Mouse (Mus musculus) kidney, embryonic 14.5 days (tissue): ENCODE measurements around the gene Svs3b. TPM values are rescaled to one million over a fixed set of nuclear protein-coding genes. Genes with fewer than 3 reads are reported as not detected.
"Not testable (repeated sequence)": the region's sequence is repeated elsewhere in the genome, so short reads cannot be mapped to it uniquely, and the experiment has no call there.

Experiments used
- ATAC-seq: fragments of 200-750 bp; cut with Nextera tagmentation; 2 replicates; pipeline ENCODE4 v1.8.0; 2017; ENCODE audit warnings: moderate number of reproducible peaks, mild to moderate bottlenecking, moderate TSS enrichment, moderate library complexity; ENCODE audit not compliant: low FRiP score, low TSS enrichment
- H3K27ac ChIP-seq: fragments of 300-500 bp; sonication (generic); 2 replicates; pipeline ENCODE4 v1.5.1; 2014; ENCODE audit warnings: low read depth, mild to moderate bottlenecking, low read length, moderate library complexity, mixed read lengths
- H3K27me3 ChIP-seq: fragments of 300-500 bp; sonication (generic); 2 replicates; pipeline ENCODE4 v1.6.1; 2014; ENCODE audit warnings: mild to moderate bottlenecking, low read length; ENCODE audit not compliant: control insufficient read depth, insufficient read depth
- H3K36me3 ChIP-seq: fragments of 300-500 bp; sonication (generic); 2 replicates; pipeline ENCODE4 v1.6.1; 2014; ENCODE audit warnings: low read length, mixed read lengths; ENCODE audit not compliant: control insufficient read depth, insufficient read depth
- H3K4me1 ChIP-seq: fragments of 300-500 bp; sonication (generic); 2 replicates; pipeline ENCODE4 v1.6.1; 2014; ENCODE audit warnings: low read length, mixed read lengths; ENCODE audit not compliant: control insufficient read depth, insufficient read depth
- H3K4me2 ChIP-seq: fragments of 300-500 bp; sonication (generic); replicated peaks from 2 replicates; pipeline ENCODE4 v1.6.1; 2014; ENCODE audit warnings: low read depth, mild to moderate bottlenecking, low read length
- H3K4me3 ChIP-seq: fragments of 300-500 bp; sonication (generic); 2 replicates; pipeline ENCODE4 v1.5.1; 2014; ENCODE audit warnings: mild to moderate bottlenecking, low read length
- H3K9ac ChIP-seq: fragments of 300-500 bp; sonication (generic); 2 replicates; pipeline ENCODE4 v1.6.1; 2014; ENCODE audit warnings: low read depth, mild to moderate bottlenecking, low read length, moderate library complexity
- H3K9me3 ChIP-seq: fragments of 300-500 bp; sonication (generic); 2 replicates; pipeline ENCODE4 v1.6.1; 2016; ENCODE audit warnings: low read length; ENCODE audit not compliant: control insufficient read depth
- WGBS: fragments of 180-500 bp; shearing (Covaris S2); extraction: QIAGEN DNeasy Blood & Tissue Kit; methylation state at CpG from one replicate; pipeline ENCODE4 v1.1.7; 2014; 5-methylcytosine and 5-hydroxymethylcytosine counted together
- polyA plus RNA-seq: library from polyadenylated mRNA; unstranded; fragments of >200 nt; fragmentation: Nextera tagmentation; extraction: Ambion mirVana; gene quantifications from 2 replicates; pipeline ENCODE4 v1.2.1, GENCODE M21; 2014

The Svs3b gene
- not detected in 2 replicates for polyA plus RNA-seq

DNA sequence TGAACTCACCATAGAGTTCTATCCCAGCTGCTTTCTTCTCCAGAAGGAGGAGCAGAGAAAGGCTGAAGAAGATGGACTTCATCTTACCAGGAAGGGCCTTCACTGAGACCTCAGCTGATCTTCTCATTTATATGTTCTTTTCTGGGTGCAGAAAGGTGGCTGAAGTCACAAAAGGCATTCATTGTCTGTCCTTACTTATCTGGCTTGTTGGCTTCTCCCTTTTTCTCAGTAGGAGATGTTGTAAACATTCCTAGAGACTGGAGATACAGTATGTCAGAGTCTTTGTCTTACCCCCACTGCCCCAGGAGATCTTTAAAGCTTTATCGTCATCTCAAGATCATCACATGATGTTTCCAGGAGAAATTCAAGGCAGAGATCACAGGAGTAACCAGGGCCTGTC lies at the start of gene Svs3b:
TSS of gene Svs3b (minus strand) at position 101 of the 400 bp plus-strand sequence.
- H3K4me2 ChIP-seq, H3K9ac ChIP-seq, H3K36me3 ChIP-seq, ATAC-seq, H3K27ac ChIP-seq, H3K27me3 ChIP-seq, H3K4me1 ChIP-seq, H3K9me3 ChIP-seq, H3K4me3 ChIP-seq: not testable (repeated sequence)
- 70% methylated on average over 1 of the region's 1 CpGs for WGBS

GRCm38 (mm10) chr2:164288968-164289367 lies 32.5 kb upstream of the Svs3b start, which contains the start of gene Svs3a:
TSS of gene Svs3a (plus strand) at chr2:164289268.
- not testable (repeated sequence) for H3K9me3 ChIP-seq, H3K36me3 ChIP-seq, H3K4me1 ChIP-seq, H3K4me2 ChIP-seq, ATAC-seq, H3K27me3 ChIP-seq, H3K9ac ChIP-seq, H3K4me3 ChIP-seq, H3K27ac ChIP-seq
- 73% methylated on average over 1 of the region's 1 CpGs for WGBS

- no peak within 1 kb of the TSS for H3K4me2 ChIP-seq
- H3K9me3 ChIP-seq, result no peaks in the 10 kb centered on the region
- H3K9ac ChIP-seq, result no peak within 1 kb of the TSS
- WGBS, result 91% methylated on average over 4 of the region's 4 CpGs
- no peaks in the 10 kb centered on the region for H3K4me1 ChIP-seq
- no peaks in the 10 kb centered on the region for H3K27me3 ChIP-seq
- no peak within 1 kb of the TSS for H3K27ac ChIP-seq
- no peak for ATAC-seq
- no peaks in the 10 kb centered on the region for H3K36me3 ChIP-seq
- no peak within 1 kb of the TSS for H3K4me3 ChIP-seq
Observed at GRCm38 (mm10) chr2:164278359-164278758, 21.9 kb upstream of the Svs3b start, which contains the start of gene Svs4. TSS of gene Svs4 (minus strand) at chr2:164278459.

- no peaks in the 10 kb centered on the region for H3K36me3 ChIP-seq
- no peak for ATAC-seq
- no peaks in the 10 kb centered on the region for H3K27me3 ChIP-seq
- no peak within 1 kb of the TSS for H3K27ac ChIP-seq
- no peak within 1 kb of the TSS for H3K4me3 ChIP-seq
- no peaks in the 10 kb centered on the region for H3K4me1 ChIP-seq
- no peak within 1 kb of the TSS for H3K9ac ChIP-seq
- 81% methylated on average over 3 of the region's 3 CpGs for WGBS
- H3K4me2 ChIP-seq, result no peak within 1 kb of the TSS
- H3K9me3 ChIP-seq, result no peaks in the 10 kb centered on the region
Observed at GRCm38 (mm10) chr2:164238366-164238765, 18.1 kb downstream of the Svs3b start, which contains the start of gene Svs2. TSS of gene Svs2 (minus strand) at chr2:164238466.

GRCm38 (mm10) chr2:164232671-164233070 lies 23.8 kb downstream of the Svs3b start:
- WGBS, result 89% methylated on average over 8 of the region's 8 CpGs
- no peaks in the 10 kb centered on the region for H3K27me3 ChIP-seq
- no peak overlapping the region for H3K4me2 ChIP-seq
- H3K9ac ChIP-seq, result no peak overlapping the region
- no peak for ATAC-seq
- no peaks in the 10 kb centered on the region for H3K4me1 ChIP-seq
- no peaks in the 10 kb centered on the region for H3K9me3 ChIP-seq
- no peaks in the 10 kb centered on the region for H3K36me3 ChIP-seq
- H3K27ac ChIP-seq, result no peak overlapping the region
- H3K4me3 ChIP-seq, result no peak overlapping the region

GRCm38 (mm10) chr2:164228361-164229070 lies 27.9 kb downstream of the Svs3b start:
- Histone ChIP-seq H3K4me3 (no peak overlapping the region), H3K4me2 (no peak overlapping the region), H3K9ac (no peak overlapping the region), H3K9me3 (no peaks in the 10 kb centered on the region), H3K27me3 (no peaks in the 10 kb centered on the region), H3K36me3 (no peaks in the 10 kb centered on the region), H3K4me1 (no peaks in the 10 kb centered on the region), H3K27ac (no peak overlapping the region)
- 87% methylated on average over 8 of the region's 8 CpGs for WGBS
- ATAC-seq, result no peak

- H3K4me2 ChIP-seq, result peak within 1 kb of the TSS; percentile 17; the same call in 1 of the 2 replicates
- no peaks in the 10 kb centered on the region for H3K36me3 ChIP-seq
- no peaks in the 10 kb centered on the region for H3K9me3 ChIP-seq
- no peak within 1 kb of the TSS for H3K9ac ChIP-seq
- H3K27me3 ChIP-seq, result no peaks in the 10 kb centered on the region
- peak within 1 kb of the TSS; percentile 32; the same call in 1 of the 2 replicates for H3K27ac ChIP-seq
- 0 out of 2 replicates have a peak, but pooled peaks cover 2% of the 10 kb centered on the region for H3K4me1 ChIP-seq
- peak; percentile 35; the same call in 1 of the 2 replicates for ATAC-seq
- H3K4me3 ChIP-seq, result 0 out of 2 replicates have a peak within 1 kb of the TSS, but pooled peaks have one; percentile 7
- WGBS, result 44% methylated on average over 11 of the region's 11 CpGs
Observed at GRCm38 (mm10) chr2:164221522-164221921, 34.9 kb downstream of the Svs3b start, which contains the start of gene Wfdc15b. TSS of gene Wfdc15b (minus strand) at chr2:164221660.

GRCm38 (mm10) chr2:164219295-164219694 lies 37.1 kb downstream of the Svs3b start:
- Histone ChIP-seq H3K9ac (no peak overlapping the region), H3K4me1 (0 out of 2 replicates have a peak, but pooled peaks cover 2% of the 10 kb centered on the region), H3K4me2 (no peak overlapping the region), H3K9me3 (no peaks in the 10 kb centered on the region), H3K36me3 (no peaks in the 10 kb centered on the region), H3K27ac (no peak overlapping the region), H3K4me3 (no peak overlapping the region), H3K27me3 (no peaks in the 10 kb centered on the region)
- ATAC-seq, result no peak
- 79% methylated on average over 9 of the region's 9 CpGs for WGBS

DNA sequence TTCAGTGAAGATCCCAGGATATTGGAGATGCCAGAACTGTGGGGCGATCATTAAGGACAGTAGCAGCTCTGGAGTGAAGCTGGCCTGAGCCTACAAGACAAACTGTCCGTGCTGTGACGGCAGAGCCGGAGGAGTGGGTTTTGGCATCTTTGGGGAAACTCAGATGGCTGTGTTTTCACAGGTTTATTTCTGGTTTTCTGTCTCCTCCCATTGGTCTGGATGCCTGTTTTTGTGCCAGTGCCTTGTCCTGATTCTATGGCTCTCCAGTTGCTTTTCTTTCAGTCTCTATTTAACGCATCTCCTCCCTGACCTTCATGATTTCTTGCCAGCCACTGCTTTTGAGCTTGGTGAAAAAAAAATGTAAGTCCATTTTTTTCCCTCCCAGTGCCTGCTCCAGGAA lies 43.7 kb downstream of the Svs3b start:
- H3K9me3 ChIP-seq, result no peaks in the 10 kb centered on the region
- 79% methylated on average over 5 of the region's 5 CpGs for WGBS
- no peak for ATAC-seq

More for the DNA sequence above, 43.7 kb downstream of the Svs3b start:
- Histone ChIP-seq H3K27me3 (no peaks in the 10 kb centered on the region), H3K27ac (no peak overlapping the region), H3K9ac (no peak overlapping the region), H3K4me3 (no peak overlapping the region), H3K4me1 (no peaks in the 10 kb centered on the region), H3K4me2 (no peak overlapping the region), H3K36me3 (no peaks in the 10 kb centered on the region)
